Mouse (Mus musculus) E14TG2a.4 (cell line): ENCODE data around the gene Kcnj12.

ENCODE experiments used
- H3K27me3 ChIP-seq: 2 replicates; pipeline ENCODE4 v1.6.1; 2014; ENCODE audit warnings: low read length, control low read depth; ENCODE audit not compliant: insufficient read depth
- H3K36me3 ChIP-seq: 2 replicates; pipeline ENCODE4 v1.6.1; 2014; ENCODE audit warnings: low read length, control low read depth; ENCODE audit not compliant: insufficient read depth
- H3K4me1 ChIP-seq: replicated peaks from 2 replicates; pipeline ENCODE4 v1.6.1; 2014; ENCODE audit warnings: low read depth, low read length, control low read depth
- H3K4me3 ChIP-seq: replicated peaks from 2 replicates; pipeline ENCODE4 v1.5.1; 2014; ENCODE audit warnings: mild to moderate bottlenecking, low read length
- H3K9me3 ChIP-seq: 2 replicates; pipeline ENCODE4 v1.6.1; 2014; ENCODE audit warnings: low read length, control low read depth
- CTCF ChIP-seq: conservative IDR thresholded peaks from 2 replicates; pipeline ENCODE4 v1.5.1; 2014; ENCODE audit warnings: low read length
- NANOG ChIP-seq: IDR thresholded peaks from 2 replicates; pipeline ENCODE4 v1.6.1; 2014; ENCODE audit warnings: borderline replicate concordance, low read length, mixed read lengths
- POU5F1 ChIP-seq: IDR thresholded peaks from 2 replicates; pipeline ENCODE4 v1.6.1; 2014; ENCODE audit warnings: low read length, borderline replicate concordance

Gene Kcnj12

GRCm38 (mm10) chr11:61059691-61060457 is 37.5 kb downstream of the Kcnj12 start:
- H3K4me1 ChIP-seq, result peaks cover 9% of the 10 kb centered on the region
- H3K4me3 ChIP-seq, result no peak overlapping the region
- H3K36me3 ChIP-seq, result no peaks in the 10 kb centered on the region
- TF ChIP-seq NANOG, result no peak
- TF ChIP-seq CTCF, result no peak
- no peak for TF ChIP-seq POU5F1
- H3K27me3 ChIP-seq, result no peaks in the 10 kb centered on the region
- no peaks in the 10 kb centered on the region for H3K9me3 ChIP-seq

- no peak for TF ChIP-seq POU5F1
- no peak for TF ChIP-seq NANOG
- TF ChIP-seq CTCF, result no peak
- H3K9me3 ChIP-seq, result no peaks in the 10 kb centered on the region
- H3K4me1 ChIP-seq, result peaks cover 9% of the 10 kb centered on the region
- H3K27me3 ChIP-seq, result no peaks in the 10 kb centered on the region
- no peak overlapping the region for H3K4me3 ChIP-seq
- H3K36me3 ChIP-seq, result no peaks in the 10 kb centered on the region
Measured at GRCm38 (mm10) chr11:61060634-61061033, 38.3 kb downstream of the Kcnj12 start.

- Histone ChIP-seq H3K4me1 (peaks cover 9% of the 10 kb centered on the region), H3K27me3 (no peaks in the 10 kb centered on the region), H3K4me3 (no peak overlapping the region), H3K9me3 (no peaks in the 10 kb centered on the region), H3K36me3 (no peaks in the 10 kb centered on the region)
- TF ChIP-seq POU5F1, result no peak
- no peak for TF ChIP-seq CTCF
- no peak for TF ChIP-seq NANOG
Measured at GRCm38 (mm10) chr11:61062548-61063461, 40.4 kb downstream of the Kcnj12 start.

GRCm38 (mm10) chr11:61063503-61063902 is 41.1 kb downstream of the Kcnj12 start:
- no peak overlapping the region for H3K4me3 ChIP-seq
- H3K36me3 ChIP-seq, result no peaks in the 10 kb centered on the region
- no peaks in the 10 kb centered on the region for H3K9me3 ChIP-seq
- no peak for TF ChIP-seq NANOG
- TF ChIP-seq POU5F1, result no peak
- TF ChIP-seq CTCF, result no peak
- H3K4me1 ChIP-seq, result peaks cover 9% of the 10 kb centered on the region
- H3K27me3 ChIP-seq, result no peaks in the 10 kb centered on the region

- H3K4me3 ChIP-seq, result no peak overlapping the region
- peaks cover 19% of the 10 kb centered on the region for H3K4me1 ChIP-seq
- no peaks in the 10 kb centered on the region for H3K9me3 ChIP-seq
- H3K27me3 ChIP-seq, result no peaks in the 10 kb centered on the region
- TF ChIP-seq NANOG, result no peak
- no peak for TF ChIP-seq POU5F1
- TF ChIP-seq CTCF, result no peak
- H3K36me3 ChIP-seq, result no peaks in the 10 kb centered on the region
Measured at GRCm38 (mm10) chr11:61065620-61066019, 43.3 kb downstream of the Kcnj12 start.

GRCm38 (mm10) chr11:61067133-61067835 is 44.9 kb downstream of the Kcnj12 start:
- peaks cover 26% of the 10 kb centered on the region for H3K4me1 ChIP-seq
- TF ChIP-seq CTCF (no peak), POU5F1 (no peak), NANOG (no peak)
- no peaks in the 10 kb centered on the region for H3K9me3 ChIP-seq
- no peaks in the 10 kb centered on the region for H3K36me3 ChIP-seq
- H3K4me3 ChIP-seq, result no peak overlapping the region
- H3K27me3 ChIP-seq, result no peaks in the 10 kb centered on the region

- Histone ChIP-seq H3K4me3 (peak overlapping the region; percentile 51), H3K27me3 (no peaks in the 10 kb centered on the region), H3K36me3 (no peaks in the 10 kb centered on the region), H3K4me1 (peaks cover 26% of the 10 kb centered on the region), H3K9me3 (no peaks in the 10 kb centered on the region)
- TF ChIP-seq POU5F1, result no peak
- no peak for TF ChIP-seq CTCF
- no peak for TF ChIP-seq NANOG
Measured at GRCm38 (mm10) chr11:61068866-61069265, 46.5 kb downstream of the Kcnj12 start.

- H3K27me3 ChIP-seq, result no peaks in the 10 kb centered on the region
- H3K9me3 ChIP-seq, result no peaks in the 10 kb centered on the region
- peak overlapping the region; percentile 51 for H3K4me3 ChIP-seq
- TF ChIP-seq CTCF, result no peak
- TF ChIP-seq POU5F1, result no peak
- TF ChIP-seq NANOG, result no peak
- no peaks in the 10 kb centered on the region for H3K36me3 ChIP-seq
- H3K4me1 ChIP-seq, result peaks cover 21% of the 10 kb centered on the region
Measured at GRCm38 (mm10) chr11:61069645-61070044, 47.3 kb downstream of the Kcnj12 start.
